Mouse (Mus musculus): ENCODE results near the gene Cpped1. TPM values are rescaled to one million over a fixed set of nuclear protein-coding genes. Genes with fewer than 3 reads are reported as not detected.

Gene Cpped1
- total and polyA plus RNA-seq, 2 experiments from 2014 or later = 33.6 to 53.5 TPM

DNA sequence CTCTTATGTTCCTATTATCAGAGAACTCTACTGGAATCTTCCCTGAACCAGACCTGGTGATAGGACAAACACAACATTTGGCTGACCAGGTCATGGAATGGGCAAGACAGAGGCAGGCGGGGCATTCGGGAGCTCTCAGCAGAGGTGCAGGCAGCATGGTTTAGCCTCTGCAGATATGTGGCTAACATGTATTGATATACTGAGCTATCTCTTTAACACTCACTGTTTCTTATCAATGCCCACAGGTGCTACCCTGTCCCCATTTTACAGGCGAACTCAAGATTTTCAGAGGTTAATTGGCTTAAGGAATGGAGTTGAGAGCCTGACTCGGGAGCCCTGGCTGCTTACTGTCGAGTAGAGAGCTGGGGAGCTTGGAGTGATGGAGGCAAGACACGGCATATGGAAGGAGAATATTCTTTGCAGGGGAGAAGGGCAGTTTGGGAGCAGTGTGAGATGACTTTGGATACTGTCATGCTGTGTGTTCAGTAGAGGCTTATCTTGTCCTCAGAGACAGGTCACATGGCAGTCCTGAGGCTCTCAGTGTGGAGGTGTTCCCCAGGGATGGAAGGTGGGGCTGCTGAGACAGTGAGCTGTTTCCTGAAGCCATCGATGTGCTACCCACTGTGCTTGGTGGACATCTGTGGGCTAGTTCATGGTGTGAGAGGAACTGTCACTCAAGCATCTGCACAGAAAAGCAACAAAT lies 113.3 kb downstream of the Cpped1 start:
- WGBS = 45% methylated on average over 7 of the region's 7 CpGs
- ATAC-seq (ENCODE audit: insufficient read depth, low read depth) (no peak), DNase-seq (ENCODE audit: low spot score) (no peak)
- TF ChIP-seq EP300 (IDR thresholded peaks at IDR 0.05; ENCODE audit: low read depth) (no peak), CTCF (IDR thresholded peaks at IDR 0.05; ENCODE audit: low read depth) (no peak)
- H3K4me3 ChIP-seq (ENCODE audit: low read depth, low read length) = no peak overlapping the region
- H3K4me1 ChIP-seq (ENCODE audit: control insufficient read depth, insufficient read depth) = no peaks in the 10 kb centered on the region
- H3K4me2 ChIP-seq (ENCODE audit: low read depth, low read length) = no peak overlapping the region
- no peaks in the 10 kb centered on the region for H3K9me3 ChIP-seq (replicated peaks; ENCODE audit: control insufficient read depth, low read length)
- H3K36me3 ChIP-seq (replicated peaks; ENCODE audit: control insufficient read depth, insufficient read depth, low read length) = no peaks in the 10 kb centered on the region
- no peak overlapping the region for H3K9ac ChIP-seq (replicated peaks; ENCODE audit: low read depth, low read length)
- no peaks in the 10 kb centered on the region for H3K27me3 ChIP-seq (ENCODE audit: control insufficient read depth, insufficient read depth, low read length)
- H3K27ac ChIP-seq (ENCODE audit: low read depth) = no peak overlapping the region

GRCm38 (mm10) chr16:11794628-11795027 lies 114.6 kb downstream of the Cpped1 start:
- Histone ChIP-seq H3K36me3 (replicated peaks; ENCODE audit: control insufficient read depth, insufficient read depth, low read length) (no peaks in the 10 kb centered on the region), H3K4me3 (ENCODE audit: low read depth, low read length) (no peak overlapping the region), H3K27ac (ENCODE audit: low read depth) (no peak overlapping the region), H3K9ac (replicated peaks; ENCODE audit: low read depth, low read length) (no peak overlapping the region), H3K4me1 (ENCODE audit: control insufficient read depth, insufficient read depth) (no peaks in the 10 kb centered on the region), H3K27me3 (ENCODE audit: control insufficient read depth, insufficient read depth, low read length) (no peaks in the 10 kb centered on the region), H3K4me2 (ENCODE audit: low read depth, low read length) (no peak overlapping the region), H3K9me3 (replicated peaks; ENCODE audit: control insufficient read depth, low read length) (no peaks in the 10 kb centered on the region)
- DNase-seq (ENCODE audit: low spot score) = no peak
- 59% methylated on average over 4 of the region's 4 CpGs for WGBS
- no peak for ATAC-seq (ENCODE audit: insufficient read depth, low read depth)
- TF ChIP-seq CTCF (IDR thresholded peaks at IDR 0.05; ENCODE audit: low read depth) (no peak), EP300 (IDR thresholded peaks at IDR 0.05; ENCODE audit: low read depth) (no peak)

DNA sequence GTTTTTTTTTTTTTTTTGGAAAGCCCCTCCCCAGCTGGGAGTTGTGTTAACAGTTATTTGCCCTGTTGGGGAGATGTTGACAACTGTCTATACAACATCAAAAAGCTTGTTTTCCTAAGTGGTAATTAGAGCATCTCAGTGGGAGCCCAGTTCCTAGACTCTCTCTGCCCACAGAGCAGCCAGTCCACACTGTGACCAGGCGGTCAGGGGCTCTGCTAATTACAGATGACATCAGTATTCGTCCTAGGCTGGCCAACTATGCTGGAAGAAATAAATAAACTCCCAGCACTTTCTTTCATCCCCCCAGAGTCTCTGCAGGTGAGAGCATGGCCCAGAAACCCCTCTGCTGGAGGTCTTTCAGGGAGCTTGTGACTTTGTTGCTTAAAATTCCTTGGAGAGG lies 115.9 kb downstream of the Cpped1 start:
- Histone ChIP-seq H3K27ac (ENCODE audit: low read depth) (no peak overlapping the region), H3K4me1 (ENCODE audit: control insufficient read depth, insufficient read depth) (no peaks in the 10 kb centered on the region), H3K4me3 (ENCODE audit: low read depth, low read length) (no peak overlapping the region), H3K9ac (replicated peaks; ENCODE audit: low read depth, low read length) (no peak overlapping the region), H3K36me3 (replicated peaks; ENCODE audit: control insufficient read depth, insufficient read depth, low read length) (no peaks in the 10 kb centered on the region), H3K4me2 (ENCODE audit: low read depth, low read length) (no peak overlapping the region), H3K9me3 (replicated peaks; ENCODE audit: control insufficient read depth, low read length) (no peaks in the 10 kb centered on the region), H3K27me3 (ENCODE audit: control insufficient read depth, insufficient read depth, low read length) (no peaks in the 10 kb centered on the region)
- no peak for DNase-seq (ENCODE audit: low spot score)
- ATAC-seq (ENCODE audit: insufficient read depth, low read depth) = no peak
- no peak for TF ChIP-seq EP300 (IDR thresholded peaks at IDR 0.05; ENCODE audit: low read depth)
- no peak for TF ChIP-seq CTCF (IDR thresholded peaks at IDR 0.05; ENCODE audit: low read depth)
- WGBS = 51% methylated on average over 2 of the region's 2 CpGs

- Histone ChIP-seq H3K9ac (replicated peaks; ENCODE audit: low read depth, low read length) (no peak overlapping the region), H3K36me3 (replicated peaks; ENCODE audit: control insufficient read depth, insufficient read depth, low read length) (no peaks in the 10 kb centered on the region), H3K9me3 (replicated peaks; ENCODE audit: control insufficient read depth, low read length) (no peaks in the 10 kb centered on the region), H3K27me3 (ENCODE audit: control insufficient read depth, insufficient read depth, low read length) (no peaks in the 10 kb centered on the region), H3K4me2 (ENCODE audit: low read depth, low read length) (no peak overlapping the region), H3K27ac (ENCODE audit: low read depth) (no peak overlapping the region), H3K4me3 (ENCODE audit: low read depth, low read length) (no peak overlapping the region), H3K4me1 (ENCODE audit: control insufficient read depth, insufficient read depth) (no peaks in the 10 kb centered on the region)
- WGBS = 68% methylated on average over 3 of the region's 3 CpGs
- ATAC-seq (ENCODE audit: insufficient read depth, low read depth) (no peak), DNase-seq (ENCODE audit: low spot score) (no peak)
- TF ChIP-seq EP300 (IDR thresholded peaks at IDR 0.05; ENCODE audit: low read depth) (no peak), CTCF (IDR thresholded peaks at IDR 0.05; ENCODE audit: low read depth) (no peak)
Observed at GRCm38 (mm10) chr16:11790476-11790875, 118.8 kb downstream of the Cpped1 start.

DNA sequence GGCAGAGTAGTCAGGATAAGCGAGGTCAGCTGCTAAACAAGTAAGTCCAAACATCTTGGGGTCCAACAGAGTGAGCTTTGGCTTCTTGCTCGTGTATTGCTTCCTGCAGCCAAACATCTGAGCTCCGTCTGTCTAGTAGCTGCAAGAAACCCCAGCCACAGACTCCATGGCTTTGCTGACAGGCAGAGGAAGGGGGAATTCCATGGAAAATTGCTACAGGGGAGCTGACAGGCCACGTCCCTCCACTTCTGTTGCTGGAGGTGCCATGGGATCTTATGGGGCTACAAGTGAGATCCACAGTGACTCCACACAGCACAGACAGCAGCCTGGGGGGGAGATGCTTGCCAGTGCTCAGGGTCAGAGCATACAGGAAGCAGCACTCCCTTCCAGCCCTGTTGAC lies 123.4 kb downstream of the Cpped1 start:
- DNase-seq (ENCODE audit: low spot score) = no peak
- 39% methylated on average over 4 of the region's 4 CpGs for WGBS
- ATAC-seq (ENCODE audit: insufficient read depth, low read depth) = no peak

GRCm38 (mm10) chr16:11784354-11784753 lies 124.9 kb downstream of the Cpped1 start:
- ATAC-seq (ENCODE audit: insufficient read depth, low read depth) (no peak), DNase-seq (ENCODE audit: low spot score) (no peak)
- H3K9ac ChIP-seq (replicated peaks; ENCODE audit: low read depth, low read length) = no peak overlapping the region
- no peaks in the 10 kb centered on the region for H3K36me3 ChIP-seq (replicated peaks; ENCODE audit: control insufficient read depth, insufficient read depth, low read length)
- TF ChIP-seq CTCF (IDR thresholded peaks at IDR 0.05; ENCODE audit: low read depth) (no peak), EP300 (IDR thresholded peaks at IDR 0.05; ENCODE audit: low read depth) (no peak)
- no peaks in the 10 kb centered on the region for H3K27me3 ChIP-seq (ENCODE audit: control insufficient read depth, insufficient read depth, low read length)
- H3K4me1 ChIP-seq (ENCODE audit: control insufficient read depth, insufficient read depth) = no peaks in the 10 kb centered on the region; the same call in 1 of the 2 replicates
- no peak overlapping the region for H3K27ac ChIP-seq (ENCODE audit: low read depth)
- H3K4me2 ChIP-seq (ENCODE audit: low read depth, low read length) = no peak overlapping the region
- H3K4me3 ChIP-seq (ENCODE audit: low read depth, low read length) = no peak overlapping the region
- 54% methylated on average over 4 of the region's 4 CpGs for WGBS
- H3K9me3 ChIP-seq (replicated peaks; ENCODE audit: control insufficient read depth, low read length) = no peaks in the 10 kb centered on the region

More for the DNA sequence above, 123.4 kb downstream of the Cpped1 start:
- Histone ChIP-seq H3K36me3 (replicated peaks; ENCODE audit: control insufficient read depth, insufficient read depth, low read length) (no peaks in the 10 kb centered on the region), H3K27ac (ENCODE audit: low read depth) (no peak overlapping the region), H3K27me3 (ENCODE audit: control insufficient read depth, insufficient read depth, low read length) (no peaks in the 10 kb centered on the region), H3K4me2 (ENCODE audit: low read depth, low read length) (no peak overlapping the region), H3K4me1 (ENCODE audit: control insufficient read depth, insufficient read depth) (no peaks in the 10 kb centered on the region; the same call in 1 of the 2 replicates), H3K9ac (replicated peaks; ENCODE audit: low read depth, low read length) (no peak overlapping the region), H3K4me3 (ENCODE audit: low read depth, low read length) (no peak overlapping the region), H3K9me3 (replicated peaks; ENCODE audit: control insufficient read depth, low read length) (no peaks in the 10 kb centered on the region)
- no peak for TF ChIP-seq EP300 (IDR thresholded peaks at IDR 0.05; ENCODE audit: low read depth)
- no peak for TF ChIP-seq CTCF (IDR thresholded peaks at IDR 0.05; ENCODE audit: low read depth)

Measured in heart, postnatal 0 days (tissue).